In genomic region chr2:34903652-34904405, GRCm38 (mm10) we compare ENCODE assay signal across 10 mouse cellular contexts. TPM values are rescaled to one million over a fixed set of nuclear protein-coding genes. Genes with fewer than 3 reads are reported as not detected.
DNase-seq lines count a peak whose midpoint lies in the region; ATAC-seq and TF ChIP-seq lines count a peak whose summit lies in the region.
"Had no signal": no experiment of that assay in that cellular context is flagged by ENCODE, and none has a peak within 500 bp of the region (broad histone marks: within the 10 kb centered on the region; RNA-seq: fewer than 3 reads in every experiment).

No protein-coding gene starts in this region.

- TF ChIP-seq CTCF in lung, postnatal 0 days (IDR thresholded peaks at IDR 0.05): no peak

- H3K4me3 ChIP-seq in lung, postnatal 0 days (ENCODE audit: low read depth, low read length): no peak overlapping the region
- H3K4me3 ChIP-seq in intestine, embryonic 16.5 days (ENCODE audit: low read length): no peak overlapping the region
- H3K4me3 ChIP-seq in stomach, embryonic 15.5 days (replicated peaks): no peak overlapping the region

- H3K27me3 ChIP-seq in lung, postnatal 0 days (replicated peaks; ENCODE audit: insufficient read depth, low read length): no peaks in the 10 kb centered on the region
- H3K27me3 ChIP-seq in intestine, embryonic 16.5 days (replicated peaks; ENCODE audit: control insufficient read depth, insufficient read depth, low read length): no peaks in the 10 kb centered on the region
- no peaks in the 10 kb centered on the region for H3K27me3 ChIP-seq in stomach, embryonic 15.5 days (replicated peaks)

- WGBS in lung, postnatal 0 days: 50% methylated on average over 4 of the region's 4 CpGs
- 65% methylated on average over 4 of the region's 4 CpGs for WGBS in intestine, embryonic 16.5 days
- WGBS in stomach, embryonic 15.5 days: 66% methylated on average over 4 of the region's 4 CpGs

- 0 out of 2 replicates have a peak, but pooled peaks have one; percentile 34 for TF ChIP-seq EP300 in lung, postnatal 0 days (IDR thresholded peaks at IDR 0.05)

- H3K4me2 ChIP-seq in lung, postnatal 0 days (replicated peaks; ENCODE audit: low read depth, low read length): no peak overlapping the region
- H3K4me2 ChIP-seq in intestine, embryonic 16.5 days (ENCODE audit: low read depth, low read length): no peak overlapping the region
- H3K4me2 ChIP-seq in stomach, embryonic 15.5 days: peak overlapping the region; percentile 72; the same call in 1 of the 2 replicates

- ATAC-seq in lung, postnatal 0 days: no peak
- no peak for ATAC-seq in intestine, embryonic 16.5 days
- no peak for ATAC-seq in stomach, embryonic 15.5 days (ENCODE audit: insufficient read depth, low FRiP score, low read depth)

- H3K27ac ChIP-seq in lung, postnatal 0 days (ENCODE audit: low read length): peak overlapping the region; percentile 74
- H3K27ac ChIP-seq in intestine, embryonic 16.5 days (ENCODE audit: low read length): peak overlapping the region; percentile 58
- H3K27ac ChIP-seq in stomach, embryonic 15.5 days: peak overlapping the region; percentile 57

- no peaks in the 10 kb centered on the region for H3K9me3 ChIP-seq in lung, postnatal 0 days (ENCODE audit: low read length)
- no peaks in the 10 kb centered on the region for H3K9me3 ChIP-seq in intestine, embryonic 16.5 days (ENCODE audit: control insufficient read depth, low read length)
- no peaks in the 10 kb centered on the region for H3K9me3 ChIP-seq in stomach, embryonic 15.5 days

- H3K4me1 ChIP-seq in lung, postnatal 0 days (ENCODE audit: insufficient read depth, low read depth, low read length): peaks cover 14% of the 10 kb centered on the region
- peaks cover 9% of the 10 kb centered on the region for H3K4me1 ChIP-seq in intestine, embryonic 16.5 days (ENCODE audit: control insufficient read depth, insufficient read depth, low read length)
- peaks cover 8% of the 10 kb centered on the region; the same call in 1 of the 2 replicates for H3K4me1 ChIP-seq in stomach, embryonic 15.5 days

- H3K36me3 ChIP-seq in lung, postnatal 0 days (ENCODE audit: insufficient read depth, low read length): no peaks in the 10 kb centered on the region
- no peaks in the 10 kb centered on the region for H3K36me3 ChIP-seq in intestine, embryonic 16.5 days (ENCODE audit: control insufficient read depth, insufficient read depth, low read length)
- no peaks in the 10 kb centered on the region for H3K36me3 ChIP-seq in stomach, embryonic 15.5 days

- peak; percentile 4 for DNase-seq in embryo, embryonic 10 days (ENCODE audit: low spot score)
- no peak for DNase-seq in embryo, embryonic 10.5 days (ENCODE audit: low spot score)
- peak; percentile 55 for DNase-seq in lung, postnatal 0 days (ENCODE audit: low spot score)
- no peak for DNase-seq in lung, postnatal 14 days
- no peak for DNase-seq in adrenal gland, adult 18-20 months (ENCODE audit: low spot score in 2 of 2)
- DNase-seq in adrenal gland, postnatal 4 days (ENCODE audit: low spot score in 2 of 2): no peak
- DNase-seq: adrenal gland, postnatal 36 days had no signal

- no peak overlapping the region for H3K9ac ChIP-seq in lung, postnatal 0 days (replicated peaks; ENCODE audit: low read depth)
- no peak overlapping the region for H3K9ac ChIP-seq in intestine, embryonic 16.5 days (ENCODE audit: low read depth, low read length)
- no peak overlapping the region for H3K9ac ChIP-seq in stomach, embryonic 15.5 days

RNA-seq across cellular contexts. Expression of gene Phf19, which starts 10.0 kb away (rescaled TPM):
- polyA plus RNA-seq in lung, postnatal 0 days (2015; fragmentation: Nextera tagmentation; extraction: Ambion mirVana): 1.3 and 1.6 TPM in 2 replicates
- polyA plus RNA-seq in intestine, embryonic 16.5 days (2015; fragmentation: Nextera tagmentation; extraction: Ambion mirVana): 6.0 and 6.7 TPM in 2 replicates
- polyA plus RNA-seq in stomach, embryonic 15.5 days (2015; fragmentation: Nextera tagmentation; extraction: Ambion mirVana): 5.9 and 7.2 TPM in 2 replicates
- total RNA-seq in adrenal gland, adult 18-20 months (2021): 1 to 10 TPM; 1.3 to 1.7 TPM
- 10 to 100 TPM in 1 of 2 experiments, 1 to 10 TPM in 1; 8.3 to 10.4 TPM for total RNA-seq in adrenal gland, postnatal 4 days (2021)

RNA-seq across cellular contexts. Expression of gene Psmd5, which starts 29.1 kb away (rescaled TPM):
- polyA plus RNA-seq in lung, postnatal 0 days (2015; fragmentation: Nextera tagmentation; extraction: Ambion mirVana): 61.2 and 64.7 TPM in 2 replicates
- 100 and 103 TPM in 2 replicates for polyA plus RNA-seq in intestine, embryonic 16.5 days (2015; fragmentation: Nextera tagmentation; extraction: Ambion mirVana)
- 84.9 and 93.1 TPM in 2 replicates for polyA plus RNA-seq in stomach, embryonic 15.5 days (2015; fragmentation: Nextera tagmentation; extraction: Ambion mirVana)
- total RNA-seq in adrenal gland, adult 18-20 months (2021): 10 to 100 TPM; 40.8 to 41.1 TPM
- 10 to 100 TPM; 41.5 to 41.7 TPM for total RNA-seq in adrenal gland, postnatal 4 days (2021)

RNA-seq across cellular contexts. Expression of gene Cutal, which starts 29.6 kb away (rescaled TPM):
- polyA plus RNA-seq in lung, postnatal 0 days (2015; fragmentation: Nextera tagmentation; extraction: Ambion mirVana): 5.4 and 7.2 TPM in 2 replicates
- polyA plus RNA-seq in intestine, embryonic 16.5 days (2015; fragmentation: Nextera tagmentation; extraction: Ambion mirVana): 11.8 and 13.9 TPM in 2 replicates
- 1.6 and 1.7 TPM in 2 replicates for polyA plus RNA-seq in stomach, embryonic 15.5 days (2015; fragmentation: Nextera tagmentation; extraction: Ambion mirVana)
- total RNA-seq in adrenal gland, adult 18-20 months (2021): under 1 TPM in 1 of 2 experiments, not detected in 1; 0.48 TPM
- total RNA-seq in adrenal gland, postnatal 4 days (2021): 1 to 10 TPM; 2.4 to 3.0 TPM
- total RNA-seq: neutrophil, adult 5-6 weeks had no signal

RNA-seq across cellular contexts. Expression of gene Traf1, which starts 57.7 kb away (rescaled TPM):
- 61.4 and 67.0 TPM in 2 replicates for polyA plus RNA-seq in lung, postnatal 0 days (2015; fragmentation: Nextera tagmentation; extraction: Ambion mirVana)
- polyA plus RNA-seq in intestine, embryonic 16.5 days (2015; fragmentation: Nextera tagmentation; extraction: Ambion mirVana): 2.9 and 3.5 TPM in 2 replicates
- 3.2 and 4.3 TPM in 2 replicates for polyA plus RNA-seq in stomach, embryonic 15.5 days (2015; fragmentation: Nextera tagmentation; extraction: Ambion mirVana)
- 1 to 10 TPM; 2.6 to 2.8 TPM for total RNA-seq in adrenal gland, adult 18-20 months (2021)
- total RNA-seq in adrenal gland, postnatal 4 days (2021): 1 to 10 TPM; 2.1 to 3.4 TPM

Comparison
In these comparisons a context has a peak if more than half of its experiments do, and no peak if none do; other contexts are left out.
1. DNase-seq: peak in embryo, embryonic 10 days (single experiment) and lung, postnatal 0 days (single experiment); none in embryo, embryonic 10.5 days (single experiment), lung, postnatal 14 days (single experiment), adrenal gland, adult 18-20 months (0 of 2) and adrenal gland, postnatal 4 days (0 of 2).
2. Peak in every context shown above with its lines, with median percentiles within 50 percentile points of each other: H3K27ac ChIP-seq.